Mouse (Mus musculus) intestine, postnatal 0 days (tissue): ENCODE measurements around the gene Mcmbp. TPM values are rescaled to one million over a fixed set of nuclear protein-coding genes. Genes with fewer than 3 reads are reported as not detected.

Experiments
- ATAC-seq: fragments of 200-750 bp; cut with Nextera tagmentation; 2 replicates; pipeline ENCODE4 v1.8.0; 2017; ENCODE audit warnings: mild to moderate bottlenecking, moderate TSS enrichment, moderate library complexity
- H3K27ac ChIP-seq: fragments of 300-500 bp; sonication (generic); 2 replicates; pipeline ENCODE4 v1.5.1; 2014; ENCODE audit warnings: mild to moderate bottlenecking, low read depth, low read length, moderate library complexity
- H3K27me3 ChIP-seq: fragments of 300-500 bp; sonication (generic); replicated peaks from 2 replicates; pipeline ENCODE4 v1.6.1; 2014; ENCODE audit warnings: low read length, mixed read lengths; ENCODE audit not compliant: control insufficient read depth, insufficient read depth
- H3K36me3 ChIP-seq: fragments of 300-500 bp; sonication (generic); 2 replicates; pipeline ENCODE4 v1.6.1; 2014; ENCODE audit warnings: mild to moderate bottlenecking, moderate library complexity; ENCODE audit not compliant: control insufficient read depth, insufficient read depth
- H3K4me1 ChIP-seq: fragments of 300-500 bp; sonication (generic); replicated peaks from 2 replicates; pipeline ENCODE4 v1.6.1; 2014; ENCODE audit warnings: antibody characterized with exemption, low read length, mixed read lengths; ENCODE audit not compliant: control insufficient read depth, insufficient read depth
- H3K4me2 ChIP-seq: fragments of 300-500 bp; sonication (generic); replicated peaks from 2 replicates; pipeline ENCODE4 v1.6.1; 2014; ENCODE audit warnings: low read depth, mild to moderate bottlenecking, moderate library complexity
- H3K4me3 ChIP-seq: fragments of 300-500 bp; sonication (generic); 2 replicates; pipeline ENCODE4 v1.5.1; 2014; ENCODE audit warnings: low read depth, low read length
- H3K9ac ChIP-seq: fragments of 300-500 bp; sonication (generic); 2 replicates; pipeline ENCODE4 v1.6.1; 2014; ENCODE audit warnings: mild to moderate bottlenecking, low read depth, low read length
- H3K9me3 ChIP-seq: fragments of 300-500 bp; sonication (generic); 2 replicates; pipeline ENCODE4 v1.6.1; 2016; ENCODE audit warnings: mixed run types; ENCODE audit not compliant: control insufficient read depth
- CTCF ChIP-seq: sonication (generic); IDR thresholded peaks from 2 replicates; pipeline ENCODE4 v1.5.1; 2016; ENCODE audit warnings: low read depth, mild to moderate bottlenecking, control low read depth, antibody characterized with exemption, moderate library complexity
- WGBS: fragments of 180-500 bp; shearing (Covaris S2); extraction: QIAGEN DNeasy Blood & Tissue Kit; methylation state at CpG from one replicate; pipeline ENCODE4 v1.1.7; 2014; 5-methylcytosine and 5-hydroxymethylcytosine counted together
- polyA plus RNA-seq: library from polyadenylated mRNA; unstranded; fragments of >200 nt; fragmentation: Nextera tagmentation; extraction: Ambion mirVana; gene quantifications from 2 replicates; pipeline ENCODE4 v1.2.1, GENCODE M21; 2015

Gene Mcmbp
- polyA plus RNA-seq, result 25.0 and 26.5 TPM in 2 replicates

DNA sequence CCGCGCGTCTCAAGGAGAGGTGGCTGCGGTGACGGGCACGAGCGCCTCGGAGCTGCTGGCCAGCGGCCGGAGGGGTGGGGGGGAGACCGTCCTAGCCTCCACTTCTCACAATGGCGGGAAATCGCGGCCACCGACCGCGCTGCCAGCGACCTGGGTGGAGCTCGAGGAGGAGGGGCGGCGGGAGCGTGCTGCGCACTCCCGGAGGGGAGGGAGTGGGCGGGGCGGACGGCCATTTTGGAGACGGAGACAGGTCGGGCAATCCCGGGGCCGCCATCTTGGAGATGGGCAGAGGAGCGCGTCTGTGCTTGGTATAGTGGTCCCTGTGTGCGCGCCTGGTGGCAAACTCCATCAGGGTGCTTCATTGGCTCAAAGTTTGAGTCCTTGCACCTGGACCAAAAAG is at the start of gene Mcmbp:
Gene Mcmbp, minus strand, starts transcription at position 162 of the 400 bp plus-strand sequence.
- H3K4me2 ChIP-seq, result peak within 1 kb of the TSS; percentile 82
- peak; percentile 78 for ATAC-seq
- no peaks in the 10 kb centered on the region for H3K9me3 ChIP-seq
- H3K4me3 ChIP-seq, result peak within 1 kb of the TSS; percentile 97
- no peaks in the 10 kb centered on the region for H3K27me3 ChIP-seq
- TF ChIP-seq CTCF, result no peak
- peak within 1 kb of the TSS; percentile 92 for H3K27ac ChIP-seq
- under 1% methylated on average over 35 of the region's 35 CpGs for WGBS
- H3K4me1 ChIP-seq, result peaks cover 11% of the 10 kb centered on the region; the same call in 1 of the 2 replicates
- H3K9ac ChIP-seq, result peak within 1 kb of the TSS; percentile 92
- no peaks in the 10 kb centered on the region for H3K36me3 ChIP-seq

DNA sequence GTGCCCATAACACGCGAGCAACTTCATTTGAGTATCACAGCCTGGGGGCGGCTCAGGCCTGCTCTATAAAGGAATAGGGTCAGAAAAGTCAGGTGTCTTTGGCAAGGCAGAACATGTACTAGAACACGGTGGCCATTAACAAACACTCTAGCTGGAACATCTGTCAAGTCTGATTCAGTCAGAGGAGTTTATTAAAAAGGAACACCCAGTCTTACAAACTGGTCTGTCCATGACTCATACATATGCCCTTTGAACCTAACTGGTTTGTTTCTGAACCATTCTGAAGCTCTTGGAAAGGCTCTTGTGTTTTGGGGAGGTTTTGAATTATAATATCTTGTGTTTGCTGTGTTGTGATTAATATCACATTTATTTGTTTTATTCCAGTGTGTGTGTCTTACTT is 49.8 kb upstream of the Mcmbp start:
- Histone ChIP-seq H3K4me2 (no peak overlapping the region), H3K9me3 (no peaks in the 10 kb centered on the region), H3K4me3 (no peak overlapping the region), H3K36me3 (peaks cover 8% of the 10 kb centered on the region; the same call in 1 of the 2 replicates), H3K9ac (no peak overlapping the region), H3K27ac (no peak overlapping the region), H3K27me3 (no peaks in the 10 kb centered on the region), H3K4me1 (no peaks in the 10 kb centered on the region)
- ATAC-seq, result no peak
- no peak for TF ChIP-seq CTCF
- WGBS, result 82% methylated on average over 4 of the region's 4 CpGs

DNA sequence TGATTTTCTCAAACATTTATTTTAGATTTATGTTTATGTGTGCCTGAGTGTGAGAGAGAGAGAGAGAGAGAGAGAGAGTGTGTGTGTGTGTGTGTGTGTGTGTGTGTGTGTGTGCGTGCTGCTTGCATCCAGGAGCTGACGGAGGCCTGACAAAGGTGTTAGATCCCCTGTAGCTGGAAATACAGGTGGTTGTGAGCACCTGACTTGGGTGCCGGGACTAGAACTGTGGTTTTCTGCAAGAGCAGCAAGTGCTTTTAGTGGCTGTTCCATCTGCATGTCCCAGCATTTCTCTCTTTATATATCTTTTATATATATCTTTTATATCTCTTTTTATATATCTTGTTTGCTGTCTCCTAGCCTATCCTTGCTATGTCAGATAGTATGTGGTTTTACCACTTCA is 41.6 kb upstream of the Mcmbp start:
- H3K4me3 ChIP-seq, result no peak overlapping the region
- H3K36me3 ChIP-seq, result peaks cover 72% of the 10 kb centered on the region
- H3K9me3 ChIP-seq, result no peaks in the 10 kb centered on the region
- H3K9ac ChIP-seq, result no peak overlapping the region
- no peaks in the 10 kb centered on the region for H3K4me1 ChIP-seq
- no peak overlapping the region for H3K27ac ChIP-seq
- TF ChIP-seq CTCF, result no peak
- ATAC-seq, result no peak
- H3K27me3 ChIP-seq, result no peaks in the 10 kb centered on the region
- H3K4me2 ChIP-seq, result no peak overlapping the region
- 88% methylated on average over 3 of the region's 3 CpGs for WGBS

DNA sequence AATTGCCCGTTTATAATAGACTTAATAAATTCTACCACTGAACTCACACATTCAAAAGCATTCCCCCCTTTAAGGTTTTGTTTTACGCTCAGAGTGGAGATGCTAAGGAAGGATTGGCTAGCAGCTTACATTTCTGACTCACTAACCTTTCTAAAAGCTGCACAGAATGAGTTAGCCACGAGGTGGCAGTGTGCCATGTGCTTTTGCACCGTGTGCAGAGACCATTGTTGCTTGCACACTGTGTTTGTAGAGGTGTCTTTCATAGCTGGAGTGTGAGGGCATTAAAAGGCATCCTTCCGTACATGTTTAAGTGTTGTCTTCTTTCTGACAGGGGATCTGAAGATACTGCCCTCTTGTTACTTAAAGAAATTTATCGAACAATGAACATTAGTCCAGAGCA is 39.0 kb upstream of the Mcmbp start:
- Histone ChIP-seq H3K9ac (no peak overlapping the region), H3K4me2 (no peak overlapping the region), H3K27me3 (no peaks in the 10 kb centered on the region), H3K27ac (no peak overlapping the region), H3K4me1 (no peaks in the 10 kb centered on the region), H3K4me3 (no peak overlapping the region), H3K9me3 (no peaks in the 10 kb centered on the region), H3K36me3 (peaks cover 85% of the 10 kb centered on the region)
- peak; percentile 84 for TF ChIP-seq CTCF
- WGBS, result 47% methylated on average over 6 of the region's 6 CpGs
- ATAC-seq, result no peak

DNA sequence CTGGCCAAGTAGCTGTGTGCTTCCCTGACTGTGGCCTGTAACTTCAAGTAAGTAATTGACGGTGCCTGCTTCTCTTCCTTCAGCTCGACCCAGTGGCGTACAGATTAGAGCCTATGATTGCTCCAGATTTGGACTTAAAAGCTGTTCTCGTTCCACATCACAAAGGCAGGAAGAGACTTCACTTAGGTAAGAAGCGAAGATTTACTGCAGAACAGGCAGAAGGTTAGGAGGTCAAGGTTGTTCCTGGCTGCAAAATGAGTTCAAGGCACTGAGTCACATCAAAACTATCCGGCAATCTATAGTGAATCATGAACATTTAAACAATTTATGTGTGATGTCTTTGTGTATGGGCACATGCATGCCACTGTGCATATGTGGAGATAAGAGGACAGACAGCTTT is 36.9 kb upstream of the Mcmbp start:
- ATAC-seq, result no peak
- H3K27me3 ChIP-seq, result no peaks in the 10 kb centered on the region
- H3K4me1 ChIP-seq, result no peaks in the 10 kb centered on the region
- H3K9me3 ChIP-seq, result no peaks in the 10 kb centered on the region
- WGBS, result 86% methylated on average over 6 of the region's 6 CpGs
- TF ChIP-seq CTCF, result no peak
- no peak overlapping the region for H3K4me2 ChIP-seq
- no peak overlapping the region for H3K4me3 ChIP-seq
- H3K27ac ChIP-seq, result no peak overlapping the region
- peaks cover 83% of the 10 kb centered on the region for H3K36me3 ChIP-seq
- H3K9ac ChIP-seq, result no peak overlapping the region

DNA sequence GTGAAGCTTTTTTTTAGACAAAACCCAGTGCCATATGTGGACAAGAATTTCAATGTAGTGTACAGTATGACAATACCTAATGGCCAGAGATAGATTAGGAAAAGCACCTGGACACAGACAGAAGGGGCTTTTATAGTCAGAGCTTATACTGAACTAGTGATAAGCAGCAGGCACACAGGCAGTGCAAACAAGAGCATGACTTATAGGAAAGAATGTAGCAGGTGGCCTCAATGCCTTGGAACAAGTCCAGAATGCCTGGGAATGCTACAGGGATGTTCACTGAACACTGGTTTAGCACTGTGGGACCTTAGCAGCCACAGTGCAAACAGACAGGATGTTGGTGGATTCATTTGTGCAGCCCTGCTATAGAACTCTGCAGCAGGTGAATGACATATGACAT is 26.4 kb upstream of the Mcmbp start:
- no peaks in the 10 kb centered on the region for H3K27me3 ChIP-seq
- no peak overlapping the region for H3K27ac ChIP-seq
- peaks cover 73% of the 10 kb centered on the region for H3K36me3 ChIP-seq
- no peak for TF ChIP-seq CTCF
- no peak overlapping the region for H3K9ac ChIP-seq
- ATAC-seq, result no peak
- no peaks in the 10 kb centered on the region for H3K9me3 ChIP-seq
- no peaks in the 10 kb centered on the region for H3K4me1 ChIP-seq
- no peak overlapping the region for H3K4me3 ChIP-seq
- no peak overlapping the region for H3K4me2 ChIP-seq

DNA sequence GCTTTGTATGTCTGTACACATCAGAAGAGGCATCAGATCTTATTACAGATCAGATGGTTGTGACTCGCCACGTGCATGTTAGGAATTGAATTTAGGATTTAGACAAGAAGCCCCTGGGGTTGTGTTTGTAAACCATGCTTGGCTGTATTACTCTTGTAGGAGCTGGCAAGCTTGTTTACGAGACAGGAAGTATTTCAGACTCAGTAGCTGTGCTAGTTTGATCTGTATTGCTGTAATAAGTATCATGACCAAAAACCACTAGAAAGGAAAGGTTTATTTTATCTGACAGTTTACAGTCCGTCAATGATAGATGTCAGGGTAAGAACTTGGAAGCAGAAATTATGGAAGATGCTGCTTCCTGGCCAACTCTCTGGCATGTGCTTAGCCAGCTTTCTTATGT is 18.7 kb upstream of the Mcmbp start:
- Histone ChIP-seq H3K4me1 (no peaks in the 10 kb centered on the region), H3K36me3 (peaks cover 88% of the 10 kb centered on the region), H3K9ac (no peak overlapping the region), H3K9me3 (no peaks in the 10 kb centered on the region), H3K4me2 (no peak overlapping the region), H3K27me3 (no peaks in the 10 kb centered on the region), H3K27ac (no peak overlapping the region), H3K4me3 (no peak overlapping the region)
- no peak for ATAC-seq
- TF ChIP-seq CTCF, result no peak
- 89% methylated on average over 4 of the region's 4 CpGs for WGBS
